Mouse (Mus musculus): ENCODE results near the gene Rbm34.

DNA sequence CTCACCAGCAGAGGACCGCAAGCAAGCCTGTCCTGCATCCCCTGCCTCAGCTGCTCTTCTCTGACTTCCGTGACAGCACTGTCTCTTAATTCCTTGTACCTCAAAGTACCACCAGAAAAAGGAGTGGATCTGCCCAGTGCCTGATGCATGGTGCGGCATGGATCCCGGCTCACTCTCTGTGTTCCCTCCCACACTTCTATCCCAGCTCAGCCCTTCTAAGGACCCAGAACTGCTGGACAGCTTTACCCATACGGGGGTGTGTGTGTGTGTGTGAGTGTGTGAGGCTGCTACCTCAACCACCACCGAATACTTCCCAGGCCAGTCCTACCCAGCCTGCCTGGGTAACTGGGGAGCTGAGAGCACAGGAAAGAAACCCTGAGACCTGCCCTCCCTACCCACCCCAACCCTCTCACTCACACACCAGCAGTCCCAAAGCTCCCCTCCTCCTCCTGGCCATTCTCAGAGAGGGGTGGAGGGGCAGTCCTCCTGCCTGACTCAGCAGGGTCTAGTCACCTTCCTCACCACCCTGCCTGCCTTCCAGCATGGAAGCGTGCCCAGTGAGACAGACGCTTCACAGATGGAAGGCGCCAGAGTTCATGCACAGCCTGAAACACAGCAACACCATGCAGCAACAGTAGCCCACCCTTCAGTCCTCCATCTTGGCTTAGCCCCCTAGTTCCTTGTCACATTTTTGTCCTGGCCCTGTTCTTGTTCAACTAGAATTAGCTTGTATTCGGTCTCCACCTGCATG, 41.9 kb downstream of the Rbm34 start:
- no peak for TF ChIP-seq EP300 (IDR thresholded peaks at IDR 0.05; ENCODE audit: low read depth)
- no peak for TF ChIP-seq CTCF (IDR thresholded peaks at IDR 0.05; ENCODE audit: low read depth)

Measured in liver, postnatal 0 days (tissue).